Mouse (Mus musculus) hindbrain, embryonic 15.5 days (tissue): ENCODE measurements at regions not wholly inside any gene's neighbourhood (a gene's known extent, or its start where the extent isn't known, plus 50 kb on each side); places are given as distances from the start of the nearest gene placed in this dataset.
A peak's percentile ranks its signal among the peaks of the same experiment; 100 is the strongest.

Source experiments
- ATAC-seq: fragments of 200-750 bp; cut with Nextera tagmentation; 2 replicates; pipeline ENCODE4 v1.8.0; 2017; ENCODE audit warnings: low read depth, moderate number of reproducible peaks, moderate TSS enrichment; ENCODE audit not compliant: low FRiP score
- H3K27ac ChIP-seq: fragments of 300-500 bp; sonication (generic); replicated peaks from 2 replicates; pipeline ENCODE4 v1.5.1; 2015; ENCODE audit warnings: mild to moderate bottlenecking, inconsistent platforms
- H3K27me3 ChIP-seq: fragments of 300-500 bp; sonication (generic); 2 replicates; pipeline ENCODE4 v1.6.1; 2015; ENCODE audit warnings: control low read depth, inconsistent platforms
- H3K36me3 ChIP-seq: fragments of 300-500 bp; sonication (generic); 2 replicates; pipeline ENCODE4 v1.6.1; 2015; ENCODE audit warnings: control low read depth, inconsistent platforms
- H3K4me1 ChIP-seq: fragments of 300-500 bp; sonication (generic); replicated peaks from 2 replicates; pipeline ENCODE4 v1.6.1; 2015; ENCODE audit warnings: control low read depth, inconsistent platforms
- H3K4me2 ChIP-seq: fragments of 300-500 bp; sonication (generic); 2 replicates; pipeline ENCODE4 v1.6.1; 2015; ENCODE audit warnings: moderate library complexity, mild to moderate bottlenecking, inconsistent platforms
- H3K4me3 ChIP-seq: fragments of 300-500 bp; sonication (generic); 2 replicates; pipeline ENCODE4 v1.5.1; 2015; ENCODE audit warnings: mild to moderate bottlenecking, inconsistent platforms
- H3K9ac ChIP-seq: fragments of 300-500 bp; sonication (generic); 2 replicates; pipeline ENCODE4 v1.6.1; 2015; ENCODE audit warnings: inconsistent platforms
- H3K9me3 ChIP-seq: fragments of 300-500 bp; sonication (generic); 2 replicates; pipeline ENCODE4 v1.6.1; 2016; ENCODE audit warnings: control low read depth, inconsistent platforms
- WGBS: fragments of 180-500 bp; shearing (Covaris S2); methylation state at CpG from one replicate; pipeline ENCODE4 v1.1.7; 2015; 5-methylcytosine and 5-hydroxymethylcytosine counted together

GRCm38 (mm10) chr13:51277515-51277914, 106.7 kb downstream of the Nxnl2 start:
- Histone ChIP-seq H3K36me3 (no peaks in the 10 kb centered on the region), H3K9ac (no peak overlapping the region), H3K4me3 (no peak overlapping the region), H3K9me3 (no peaks in the 10 kb centered on the region), H3K27ac (no peak overlapping the region), H3K4me1 (peaks cover 12% of the 10 kb centered on the region), H3K4me2 (no peak overlapping the region), H3K27me3 (no peaks in the 10 kb centered on the region)
- no peak for ATAC-seq
- 62% methylated on average over 10 of the region's 10 CpGs for WGBS

- Histone ChIP-seq H3K9ac (no peak overlapping the region), H3K36me3 (no peaks in the 10 kb centered on the region), H3K9me3 (no peaks in the 10 kb centered on the region), H3K4me1 (peaks cover 12% of the 10 kb centered on the region), H3K4me3 (no peak overlapping the region), H3K4me2 (no peak overlapping the region), H3K27me3 (no peaks in the 10 kb centered on the region), H3K27ac (peak overlapping the region; percentile 59)
- ATAC-seq: peak; percentile 33; the same call in 1 of the 2 replicates
- WGBS: 35% methylated on average over 8 of the region's 8 CpGs
These were observed 109.0 kb downstream of the Nxnl2 start for GRCm38 (mm10) chr13:51279642-51280387.

GRCm38 (mm10) chr13:51280388-51280753, 109.5 kb downstream of the Nxnl2 start:
- no peak overlapping the region for H3K9ac ChIP-seq
- no peaks in the 10 kb centered on the region for H3K9me3 ChIP-seq
- H3K4me3 ChIP-seq: no peak overlapping the region
- peaks cover 12% of the 10 kb centered on the region for H3K4me1 ChIP-seq
- no peak overlapping the region for H3K4me2 ChIP-seq
- 39% methylated on average over 8 of the region's 8 CpGs for WGBS
- ATAC-seq: peak; percentile 70; the same call in 1 of the 2 replicates
- H3K36me3 ChIP-seq: no peaks in the 10 kb centered on the region
- H3K27ac ChIP-seq: peak overlapping the region; percentile 59
- no peaks in the 10 kb centered on the region for H3K27me3 ChIP-seq

GRCm38 (mm10) chr13:51284679-51285078, 113.9 kb downstream of the Nxnl2 start:
- Histone ChIP-seq H3K4me1 (peaks cover 10% of the 10 kb centered on the region), H3K9ac (no peak overlapping the region), H3K27ac (no peak overlapping the region), H3K4me2 (no peak overlapping the region), H3K4me3 (no peak overlapping the region), H3K27me3 (no peaks in the 10 kb centered on the region), H3K36me3 (no peaks in the 10 kb centered on the region), H3K9me3 (no peaks in the 10 kb centered on the region)
- ATAC-seq: no peak

- Histone ChIP-seq H3K4me2 (no peak overlapping the region), H3K9me3 (no peaks in the 10 kb centered on the region), H3K4me3 (no peak overlapping the region), H3K4me1 (no peaks in the 10 kb centered on the region), H3K9ac (no peak overlapping the region), H3K27me3 (no peaks in the 10 kb centered on the region), H3K36me3 (no peaks in the 10 kb centered on the region), H3K27ac (peak overlapping the region; percentile 31; the same call in 1 of the 2 replicates)
- ATAC-seq: no peak
- 74% methylated on average over 4 of the region's 4 CpGs for WGBS
These were observed 118.6 kb downstream of the Nxnl2 start for GRCm38 (mm10) chr13:51289442-51289841.

GRCm38 (mm10) chr13:51290021-51290424, 118.4 kb upstream of the S1pr3 start:
- 55% methylated on average over 7 of the region's 7 CpGs for WGBS

GRCm38 (mm10) chr13:51290926-51291325, 117.5 kb upstream of the S1pr3 start:
- Histone ChIP-seq H3K4me1 (no peaks in the 10 kb centered on the region), H3K4me3 (no peak overlapping the region), H3K9me3 (no peaks in the 10 kb centered on the region), H3K4me2 (no peak overlapping the region), H3K36me3 (no peaks in the 10 kb centered on the region), H3K27ac (no peak overlapping the region), H3K9ac (no peak overlapping the region), H3K27me3 (no peaks in the 10 kb centered on the region)
- 67% methylated on average over 6 of the region's 6 CpGs for WGBS
- 0 out of 2 replicates have a peak, but pooled peaks have one; percentile 34 for ATAC-seq

More at GRCm38 (mm10) chr13:51290021-51290424, 118.4 kb upstream of the S1pr3 start:
- Histone ChIP-seq H3K9me3 (no peaks in the 10 kb centered on the region), H3K27ac (peak overlapping the region; percentile 75), H3K27me3 (no peaks in the 10 kb centered on the region), H3K9ac (no peak overlapping the region), H3K4me1 (no peaks in the 10 kb centered on the region), H3K4me3 (no peak overlapping the region), H3K36me3 (no peaks in the 10 kb centered on the region), H3K4me2 (no peak overlapping the region)
- ATAC-seq: peak; percentile 78

GRCm38 (mm10) chr13:51293047-51293446, 115.4 kb upstream of the S1pr3 start:
- H3K27me3 ChIP-seq: no peaks in the 10 kb centered on the region
- no peak overlapping the region for H3K4me3 ChIP-seq
- H3K36me3 ChIP-seq: no peaks in the 10 kb centered on the region
- H3K9me3 ChIP-seq: no peaks in the 10 kb centered on the region
- no peak overlapping the region for H3K4me2 ChIP-seq
- H3K9ac ChIP-seq: no peak overlapping the region
- no peaks in the 10 kb centered on the region for H3K4me1 ChIP-seq
- no peak overlapping the region for H3K27ac ChIP-seq
- no peak for ATAC-seq
- 79% methylated on average over 4 of the region's 4 CpGs for WGBS

GRCm38 (mm10) chr13:51295872-51296271, 112.6 kb upstream of the S1pr3 start:
- WGBS: 59% methylated on average over 3 of the region's 3 CpGs
- no peak for ATAC-seq
- no peaks in the 10 kb centered on the region for H3K27me3 ChIP-seq

GRCm38 (mm10) chr13:51297231-51297880, 111.1 kb upstream of the S1pr3 start:
- no peaks in the 10 kb centered on the region for H3K9me3 ChIP-seq
- no peaks in the 10 kb centered on the region for H3K27me3 ChIP-seq
- no peaks in the 10 kb centered on the region for H3K4me1 ChIP-seq
- 94% methylated on average over 13 of the region's 13 CpGs for WGBS
- no peak overlapping the region for H3K4me2 ChIP-seq
- H3K4me3 ChIP-seq: no peak overlapping the region
- H3K36me3 ChIP-seq: no peaks in the 10 kb centered on the region
- no peak for ATAC-seq
- H3K9ac ChIP-seq: no peak overlapping the region
- no peak overlapping the region for H3K27ac ChIP-seq

More at GRCm38 (mm10) chr13:51295872-51296271, 112.6 kb upstream of the S1pr3 start:
- Histone ChIP-seq H3K36me3 (no peaks in the 10 kb centered on the region), H3K4me3 (no peak overlapping the region), H3K27ac (no peak overlapping the region), H3K4me2 (no peak overlapping the region), H3K9ac (no peak overlapping the region), H3K9me3 (no peaks in the 10 kb centered on the region), H3K4me1 (no peaks in the 10 kb centered on the region)

- no peak overlapping the region for H3K27ac ChIP-seq
- 88% methylated on average over 4 of the region's 4 CpGs for WGBS
- no peak for ATAC-seq
- no peaks in the 10 kb centered on the region for H3K27me3 ChIP-seq
- H3K4me1 ChIP-seq: no peaks in the 10 kb centered on the region
- H3K9me3 ChIP-seq: no peaks in the 10 kb centered on the region
- H3K4me2 ChIP-seq: no peak overlapping the region
- H3K9ac ChIP-seq: no peak overlapping the region
- no peaks in the 10 kb centered on the region for H3K36me3 ChIP-seq
- H3K4me3 ChIP-seq: no peak overlapping the region
These were observed 109.2 kb upstream of the S1pr3 start for GRCm38 (mm10) chr13:51299047-51299760.

GRCm38 (mm10) chr13:51301476-51301875, 107.0 kb upstream of the S1pr3 start:
- no peak overlapping the region for H3K4me2 ChIP-seq
- H3K4me1 ChIP-seq: no peaks in the 10 kb centered on the region
- 70% methylated on average over 7 of the region's 7 CpGs for WGBS
- H3K36me3 ChIP-seq: no peaks in the 10 kb centered on the region
- no peak overlapping the region for H3K4me3 ChIP-seq
- ATAC-seq: no peak
- no peak overlapping the region for H3K27ac ChIP-seq
- H3K9ac ChIP-seq: no peak overlapping the region
- no peaks in the 10 kb centered on the region for H3K27me3 ChIP-seq
- H3K9me3 ChIP-seq: no peaks in the 10 kb centered on the region
